Mouse (Mus musculus): ENCODE data around the gene Slco2a1. TPM values are rescaled to one million over a fixed set of nuclear protein-coding genes. Genes with fewer than 3 reads are reported as not detected.

Slco2a1 gene
- polyA plus RNA-seq, 1 experiment from 2014 or later: 9.8 TPM

DNA sequence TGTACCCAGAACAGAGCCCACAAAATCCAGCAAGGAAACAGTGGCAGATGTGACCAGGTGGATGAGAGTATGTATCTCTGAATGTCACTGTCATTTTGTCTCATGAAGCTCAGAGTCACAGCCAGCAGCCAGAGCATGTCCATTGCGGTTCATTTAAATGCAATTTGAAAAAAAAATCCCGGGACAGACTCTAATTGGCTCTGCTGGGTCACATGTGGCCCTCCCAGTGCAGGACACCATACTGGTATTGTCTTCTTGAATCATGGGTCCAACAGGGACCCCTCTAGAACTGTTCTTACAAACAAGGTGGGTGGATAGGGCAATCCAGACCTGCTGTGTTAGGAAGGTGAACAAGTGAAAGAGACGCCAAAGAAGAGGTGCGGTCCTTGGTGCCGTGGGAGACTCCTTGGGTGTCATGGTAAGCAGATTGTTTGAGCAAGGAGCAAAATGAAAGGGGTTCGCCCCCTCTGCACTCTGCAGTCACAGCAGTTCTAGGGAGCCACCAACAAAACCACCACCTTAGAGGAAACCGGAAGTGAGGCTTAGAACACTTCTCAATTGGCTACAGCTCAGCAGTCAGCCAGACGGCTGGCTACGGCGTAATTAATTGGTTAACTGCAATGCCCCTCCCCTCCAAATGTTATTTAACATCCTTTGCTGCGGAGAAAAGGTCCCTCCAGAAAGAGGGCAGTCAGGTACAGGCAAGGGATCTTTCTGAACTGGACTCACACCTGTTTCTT, 38.8 kb downstream of the Slco2a1 start:
- H3K27ac ChIP-seq: no peak overlapping the region
- ATAC-seq (replicated peaks; ENCODE audit: low FRiP score, low read depth): no peak
- no peak overlapping the region for H3K4me2 ChIP-seq (ENCODE audit: low read length)
- no peaks in the 10 kb centered on the region for H3K36me3 ChIP-seq (ENCODE audit: insufficient read depth, low read length)
- H3K9ac ChIP-seq (ENCODE audit: low read depth, low read length): no peak overlapping the region
- no peaks in the 10 kb centered on the region for H3K27me3 ChIP-seq (ENCODE audit: insufficient read depth, low read length)
- no peak for TF ChIP-seq CTCF (IDR thresholded peaks at IDR 0.05; ENCODE audit: low read depth)
- no peak for DNase-seq (ENCODE audit: low spot score)
- peaks cover 8% of the 10 kb centered on the region for H3K4me1 ChIP-seq (replicated peaks; ENCODE audit: insufficient read depth, low read length)
- H3K9me3 ChIP-seq (replicated peaks; ENCODE audit: low read length): no peaks in the 10 kb centered on the region
- no peak overlapping the region for H3K4me3 ChIP-seq (replicated peaks; ENCODE audit: low read depth, low read length)
- WGBS: 69% methylated on average over 11 of the region's 11 CpGs

GRCm38 (mm10) chr9:103029012-103029411, 40.5 kb downstream of the Slco2a1 start:
- Histone ChIP-seq H3K9ac (ENCODE audit: low read depth, low read length) (no peak overlapping the region), H3K4me1 (replicated peaks; ENCODE audit: insufficient read depth, low read length) (peaks cover 15% of the 10 kb centered on the region), H3K27ac (no peak overlapping the region), H3K9me3 (replicated peaks; ENCODE audit: low read length) (no peaks in the 10 kb centered on the region), H3K27me3 (ENCODE audit: insufficient read depth, low read length) (no peaks in the 10 kb centered on the region), H3K4me2 (ENCODE audit: low read length) (no peak overlapping the region), H3K36me3 (ENCODE audit: insufficient read depth, low read length) (no peaks in the 10 kb centered on the region), H3K4me3 (replicated peaks; ENCODE audit: low read depth, low read length) (no peak overlapping the region)
- TF ChIP-seq CTCF (IDR thresholded peaks at IDR 0.05; ENCODE audit: low read depth): no peak
- ATAC-seq (replicated peaks; ENCODE audit: low FRiP score, low read depth) (no peak), DNase-seq (ENCODE audit: low spot score) (no peak)
- WGBS: 74% methylated on average over 8 of the region's 8 CpGs

DNA sequence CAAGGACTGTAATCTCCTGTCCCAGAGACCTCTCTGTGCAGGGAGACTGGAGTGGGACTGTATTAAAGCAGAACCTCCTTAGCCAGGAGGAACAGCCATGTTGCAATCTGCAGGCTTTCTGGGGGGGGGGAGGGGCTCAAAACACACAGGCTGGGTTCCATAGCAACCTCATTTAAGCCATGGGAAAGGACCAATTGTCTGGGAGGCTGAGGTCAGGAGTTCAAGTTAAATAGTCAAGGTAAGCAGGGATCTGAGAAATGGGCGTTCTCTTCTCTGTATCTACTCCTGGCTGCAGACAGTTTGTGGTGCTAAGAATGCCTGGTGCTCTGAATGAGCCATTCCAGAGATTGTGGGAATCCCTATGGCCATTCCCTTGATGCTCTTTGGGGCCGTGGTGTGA, 41.5 kb downstream of the Slco2a1 start:
- no peak for TF ChIP-seq CTCF (IDR thresholded peaks at IDR 0.05; ENCODE audit: low read depth)
- H3K4me2 ChIP-seq (ENCODE audit: low read length): no peak overlapping the region
- no peak overlapping the region for H3K27ac ChIP-seq
- 83% methylated on average over 2 of the region's 2 CpGs for WGBS
- no peak overlapping the region for H3K9ac ChIP-seq (ENCODE audit: low read depth, low read length)
- no peak overlapping the region for H3K4me3 ChIP-seq (replicated peaks; ENCODE audit: low read depth, low read length)
- DNase-seq (ENCODE audit: low spot score): no peak
- no peak for ATAC-seq (replicated peaks; ENCODE audit: low FRiP score, low read depth)
- no peaks in the 10 kb centered on the region for H3K36me3 ChIP-seq (ENCODE audit: insufficient read depth, low read length)
- H3K27me3 ChIP-seq (ENCODE audit: insufficient read depth, low read length): no peaks in the 10 kb centered on the region
- no peaks in the 10 kb centered on the region for H3K9me3 ChIP-seq (replicated peaks; ENCODE audit: low read length)
- H3K4me1 ChIP-seq (replicated peaks; ENCODE audit: insufficient read depth, low read length): peaks cover 15% of the 10 kb centered on the region

DNA sequence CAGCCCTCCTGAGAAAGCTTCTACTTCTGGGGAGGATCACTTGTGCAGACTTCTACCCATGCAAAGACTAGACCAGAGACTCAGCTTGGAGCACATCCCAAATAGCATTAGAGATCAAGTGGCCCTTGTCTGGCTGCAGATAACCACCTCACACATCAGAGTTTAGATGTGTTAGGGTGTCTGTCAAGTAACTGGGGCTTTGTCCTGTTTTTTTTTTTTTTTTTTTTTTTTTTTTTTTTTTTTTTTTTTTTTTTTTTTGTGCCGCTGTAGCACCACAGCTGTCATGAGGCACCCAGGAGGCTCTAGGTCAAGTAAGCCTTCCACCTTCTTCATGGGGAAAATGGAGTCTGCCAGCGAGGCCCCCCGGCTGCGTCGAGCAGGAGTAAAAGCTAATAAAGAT, 42.7 kb downstream of the Slco2a1 start:
- ATAC-seq (replicated peaks; ENCODE audit: low FRiP score, low read depth): no peak
- 70% methylated on average over 5 of the region's 5 CpGs for WGBS
- no peaks in the 10 kb centered on the region for H3K36me3 ChIP-seq (ENCODE audit: insufficient read depth, low read length)

GRCm38 (mm10) chr9:103032193-103032592, 43.7 kb downstream of the Slco2a1 start:
- no peaks in the 10 kb centered on the region for H3K27me3 ChIP-seq (ENCODE audit: insufficient read depth, low read length)
- H3K4me1 ChIP-seq (replicated peaks; ENCODE audit: insufficient read depth, low read length): peaks cover 15% of the 10 kb centered on the region
- no peak overlapping the region for H3K4me3 ChIP-seq (replicated peaks; ENCODE audit: low read depth, low read length)
- H3K4me2 ChIP-seq (ENCODE audit: low read length): no peak overlapping the region
- no peaks in the 10 kb centered on the region for H3K36me3 ChIP-seq (ENCODE audit: insufficient read depth, low read length)
- DNase-seq (ENCODE audit: low spot score): peak; percentile 43
- H3K9ac ChIP-seq (ENCODE audit: low read depth, low read length): no peak overlapping the region
- no peak overlapping the region for H3K27ac ChIP-seq
- no peak for TF ChIP-seq CTCF (IDR thresholded peaks at IDR 0.05; ENCODE audit: low read depth)
- ATAC-seq (replicated peaks; ENCODE audit: low FRiP score, low read depth): no peak; the same call in 1 of the 2 replicates
- WGBS: 46% methylated on average over 8 of the region's 8 CpGs
- no peaks in the 10 kb centered on the region for H3K9me3 ChIP-seq (replicated peaks; ENCODE audit: low read length)

More for the DNA sequence above, 42.7 kb downstream of the Slco2a1 start:
- Histone ChIP-seq H3K9me3 (replicated peaks; ENCODE audit: low read length) (no peaks in the 10 kb centered on the region), H3K4me3 (replicated peaks; ENCODE audit: low read depth, low read length) (no peak overlapping the region), H3K9ac (ENCODE audit: low read depth, low read length) (no peak overlapping the region), H3K4me1 (replicated peaks; ENCODE audit: insufficient read depth, low read length) (peaks cover 15% of the 10 kb centered on the region), H3K4me2 (ENCODE audit: low read length) (no peak overlapping the region), H3K27me3 (ENCODE audit: insufficient read depth, low read length) (no peaks in the 10 kb centered on the region), H3K27ac (no peak overlapping the region)
- TF ChIP-seq CTCF (IDR thresholded peaks at IDR 0.05; ENCODE audit: low read depth): no peak
- DNase-seq (ENCODE audit: low spot score): no peak

- H3K27me3 ChIP-seq (ENCODE audit: insufficient read depth, low read length): no peaks in the 10 kb centered on the region
- H3K4me2 ChIP-seq (ENCODE audit: low read length): no peak overlapping the region
- H3K4me3 ChIP-seq (replicated peaks; ENCODE audit: low read depth, low read length): no peak overlapping the region
- H3K9ac ChIP-seq (ENCODE audit: low read depth, low read length): no peak overlapping the region
- H3K36me3 ChIP-seq (ENCODE audit: insufficient read depth, low read length): no peaks in the 10 kb centered on the region
- 68% methylated on average over 3 of the region's 3 CpGs for WGBS
- no peaks in the 10 kb centered on the region for H3K9me3 ChIP-seq (replicated peaks; ENCODE audit: low read length)
- peaks cover 15% of the 10 kb centered on the region for H3K4me1 ChIP-seq (replicated peaks; ENCODE audit: insufficient read depth, low read length)
- ATAC-seq (replicated peaks; ENCODE audit: low FRiP score, low read depth) (no peak), DNase-seq (ENCODE audit: low spot score) (no peak)
- TF ChIP-seq CTCF (IDR thresholded peaks at IDR 0.05; ENCODE audit: low read depth): no peak
- no peak overlapping the region for H3K27ac ChIP-seq
These were observed 44.9 kb downstream of the Slco2a1 start for GRCm38 (mm10) chr9:103033381-103033780.

Measured in kidney, postnatal 0 days (tissue).